Mouse (Mus musculus): Measurements from ENCODE around the gene Emilin1. TPM values are rescaled to one million over a fixed set of nuclear protein-coding genes. Genes with fewer than 3 reads are reported as not detected.

Emilin1 gene
- polyA plus RNA-seq, 1 experiment from 2014 or later: 366 TPM

- ATAC-seq (ENCODE audit: low FRiP score, low TSS enrichment): peak; percentile 32
- 2% methylated on average over 33 of the region's 42 CpGs for WGBS
- Histone ChIP-seq H3K36me3 (ENCODE audit: insufficient read depth, low read length) (peaks cover 31% of the 10 kb centered on the region), H3K4me1 (ENCODE audit: insufficient read depth, low read length) (peaks cover 24% of the 10 kb centered on the region), H3K9me3 (ENCODE audit: low read length) (no peaks in the 10 kb centered on the region), H3K27ac (ENCODE audit: low read length) (peak overlapping the region; percentile 99), H3K4me3 (ENCODE audit: low read length) (peak overlapping the region; percentile 78), H3K9ac (replicated peaks; ENCODE audit: low read length) (peak overlapping the region; percentile 90), H3K4me2 (replicated peaks; ENCODE audit: low read depth, low read length) (peak overlapping the region; percentile 82), H3K27me3 (ENCODE audit: insufficient read depth, low read length) (no peaks in the 10 kb centered on the region)
Observed at GRCm38 (mm10) chr5:30889088-30889754, 24.0 kb upstream of the Emilin1 start.

DNA sequence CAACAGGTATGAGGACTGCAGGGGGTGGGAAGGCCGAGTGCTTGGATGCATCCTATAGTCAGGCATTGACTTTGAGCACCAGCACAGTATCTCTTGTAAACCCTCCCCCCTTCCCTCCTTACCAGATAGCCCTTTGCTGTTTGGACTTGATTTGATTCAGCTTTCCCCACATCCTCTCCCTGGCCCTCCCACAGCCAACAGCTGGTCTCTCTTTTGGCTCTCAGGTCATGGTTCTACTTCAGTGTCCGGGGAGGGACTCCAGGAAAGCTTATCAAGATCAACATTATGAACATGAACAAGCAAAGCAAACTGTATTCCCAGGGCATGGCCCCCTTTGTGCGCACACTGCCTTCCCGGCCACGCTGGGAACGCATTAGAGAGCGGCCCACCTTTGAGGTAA is 22.8 kb upstream of the Emilin1 start:
- Histone ChIP-seq H3K9me3 (ENCODE audit: low read length) (no peaks in the 10 kb centered on the region), H3K27ac (ENCODE audit: low read length) (peak overlapping the region; percentile 99), H3K36me3 (ENCODE audit: insufficient read depth, low read length) (peaks cover 43% of the 10 kb centered on the region), H3K4me3 (ENCODE audit: low read length) (peak overlapping the region; percentile 78), H3K4me1 (ENCODE audit: insufficient read depth, low read length) (peaks cover 24% of the 10 kb centered on the region), H3K4me2 (replicated peaks; ENCODE audit: low read depth, low read length) (peak overlapping the region; percentile 82), H3K9ac (replicated peaks; ENCODE audit: low read length) (peak overlapping the region; percentile 90), H3K27me3 (ENCODE audit: insufficient read depth, low read length) (no peaks in the 10 kb centered on the region)
- WGBS: 55% methylated on average over 7 of the region's 7 CpGs
- no peak for ATAC-seq (ENCODE audit: low FRiP score, low TSS enrichment)

GRCm38 (mm10) chr5:30901860-30902259 is 11.3 kb upstream of the Emilin1 start:
- Histone ChIP-seq H3K4me1 (ENCODE audit: insufficient read depth, low read length) (peaks cover 20% of the 10 kb centered on the region), H3K9me3 (ENCODE audit: low read length) (no peaks in the 10 kb centered on the region), H3K4me3 (ENCODE audit: low read length) (no peak overlapping the region), H3K27me3 (ENCODE audit: insufficient read depth, low read length) (no peaks in the 10 kb centered on the region), H3K36me3 (ENCODE audit: insufficient read depth, low read length) (peaks cover 48% of the 10 kb centered on the region), H3K27ac (ENCODE audit: low read length) (no peak overlapping the region), H3K9ac (replicated peaks; ENCODE audit: low read length) (no peak overlapping the region), H3K4me2 (replicated peaks; ENCODE audit: low read depth, low read length) (no peak overlapping the region)
- WGBS: 84% methylated on average over 5 of the region's 5 CpGs
- no peak for ATAC-seq (ENCODE audit: low FRiP score, low TSS enrichment)

DNA sequence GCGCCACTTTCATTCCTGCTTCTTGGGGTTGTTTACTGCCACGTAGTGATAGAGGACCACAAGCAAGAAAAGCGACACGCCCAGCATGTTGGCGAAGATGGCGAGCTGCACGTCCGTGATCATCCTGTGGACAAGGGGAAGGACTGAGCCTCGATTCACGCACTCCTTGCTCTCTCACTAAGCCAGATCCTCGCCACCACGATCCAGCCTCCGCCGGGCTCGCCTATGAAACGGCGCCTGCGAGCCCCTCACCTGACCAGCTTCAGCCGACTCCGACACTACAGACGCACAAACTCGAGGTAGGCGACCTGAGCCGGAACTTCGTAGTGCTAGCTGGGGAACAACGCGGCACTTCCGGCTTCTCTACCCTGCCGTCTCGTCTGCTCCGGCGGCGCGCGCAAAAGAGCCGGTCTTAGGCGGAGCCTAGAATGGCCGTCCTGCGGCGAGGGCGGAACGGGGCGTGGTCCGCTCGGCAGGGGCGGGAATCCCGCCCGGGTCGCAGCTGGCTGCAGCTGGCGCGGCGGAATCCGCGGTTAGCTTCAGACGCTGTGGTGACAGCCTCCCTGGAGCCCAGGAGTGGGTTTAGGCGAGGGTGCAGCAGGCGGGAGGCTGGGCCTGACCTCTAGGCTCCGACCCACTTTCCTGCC is 5.7 kb upstream of the Emilin1 start, which contains the start of gene Ost4:
Ost4 (minus strand) TSS at position 376 of the 647 bp plus-strand sequence.
- peak; percentile 90 for ATAC-seq (ENCODE audit: low FRiP score, low TSS enrichment)
- Histone ChIP-seq H3K36me3 (ENCODE audit: insufficient read depth, low read length) (peaks cover 26% of the 10 kb centered on the region), H3K4me1 (ENCODE audit: insufficient read depth, low read length) (peaks cover 61% of the 10 kb centered on the region), H3K27ac (ENCODE audit: low read length) (peak within 1 kb of the TSS; percentile 98), H3K4me3 (ENCODE audit: low read length) (peak within 1 kb of the TSS; percentile 84), H3K9ac (replicated peaks; ENCODE audit: low read length) (peak within 1 kb of the TSS; percentile 85), H3K9me3 (ENCODE audit: low read length) (no peaks in the 10 kb centered on the region), H3K4me2 (replicated peaks; ENCODE audit: low read depth, low read length) (peak within 1 kb of the TSS; percentile 97), H3K27me3 (ENCODE audit: insufficient read depth, low read length) (no peaks in the 10 kb centered on the region)
- under 1% methylated on average over 58 of the region's 58 CpGs for WGBS

GRCm38 (mm10) chr5:30908426-30909299 is 4.5 kb upstream of the Emilin1 start:
- H3K4me1 ChIP-seq (ENCODE audit: insufficient read depth, low read length): peaks cover 72% of the 10 kb centered on the region
- H3K36me3 ChIP-seq (ENCODE audit: insufficient read depth, low read length): peaks cover 20% of the 10 kb centered on the region
- peak overlapping the region; percentile 98 for H3K27ac ChIP-seq (ENCODE audit: low read length)
- H3K9ac ChIP-seq (replicated peaks; ENCODE audit: low read length): peak overlapping the region; percentile 84
- ATAC-seq (ENCODE audit: low FRiP score, low TSS enrichment): peak; percentile 66
- WGBS: 25% methylated on average over 13 of the region's 13 CpGs
- H3K9me3 ChIP-seq (ENCODE audit: low read length): no peaks in the 10 kb centered on the region
- H3K4me3 ChIP-seq (ENCODE audit: low read length): peak overlapping the region; percentile 84
- H3K27me3 ChIP-seq (ENCODE audit: insufficient read depth, low read length): no peaks in the 10 kb centered on the region
- peak overlapping the region; percentile 97 for H3K4me2 ChIP-seq (replicated peaks; ENCODE audit: low read depth, low read length)

DNA sequence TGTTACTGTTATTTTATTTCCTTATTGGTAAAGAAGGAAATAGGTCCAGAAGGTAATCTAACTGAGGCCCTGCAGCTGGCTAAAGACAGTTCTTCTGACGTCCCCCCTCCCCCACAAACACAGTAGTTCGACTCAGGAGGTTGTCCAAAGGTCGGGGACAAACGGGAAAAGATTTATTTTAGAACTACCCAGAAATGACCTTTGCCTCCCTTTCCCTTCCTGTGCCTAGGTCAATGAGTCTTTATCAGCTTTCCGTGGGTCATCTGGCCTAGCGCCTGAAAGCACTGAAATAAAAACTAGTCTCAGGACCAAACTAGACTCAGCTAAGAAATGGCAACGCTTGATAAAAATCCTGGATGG is 3.9 kb upstream of the Emilin1 start:
- peak overlapping the region; percentile 84 for H3K9ac ChIP-seq (replicated peaks; ENCODE audit: low read length)

DNA sequence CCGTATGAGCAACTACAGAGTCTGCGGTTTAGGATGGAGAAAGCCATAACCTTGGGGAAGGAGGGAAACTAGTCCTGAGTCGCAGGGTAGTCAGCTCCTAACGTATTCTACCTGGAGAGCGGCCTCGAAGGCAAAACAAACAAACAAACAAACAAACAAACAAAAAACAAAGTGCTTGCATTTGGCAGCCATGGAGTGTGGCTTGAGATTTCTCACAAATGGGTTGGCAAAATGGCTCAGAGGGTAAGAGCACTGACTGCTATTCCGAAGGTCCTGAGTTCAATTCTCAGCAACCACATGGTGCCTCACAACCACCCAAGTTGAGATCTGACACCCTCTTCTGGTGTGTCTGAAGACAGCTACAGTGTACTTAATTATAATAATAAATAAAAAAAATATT is 3.3 kb upstream of the Emilin1 start:
- no peak overlapping the region for H3K4me2 ChIP-seq (replicated peaks; ENCODE audit: low read depth, low read length)
- H3K4me1 ChIP-seq (ENCODE audit: insufficient read depth, low read length): peaks cover 72% of the 10 kb centered on the region

More for the DNA sequence above, 3.9 kb upstream of the Emilin1 start:
- H3K4me3 ChIP-seq (ENCODE audit: low read length): no peak overlapping the region
- peaks cover 72% of the 10 kb centered on the region for H3K4me1 ChIP-seq (ENCODE audit: insufficient read depth, low read length)
- no peaks in the 10 kb centered on the region for H3K27me3 ChIP-seq (ENCODE audit: insufficient read depth, low read length)
- ATAC-seq (ENCODE audit: low FRiP score, low TSS enrichment): no peak
- WGBS: 13% methylated on average over 7 of the region's 7 CpGs
- no peaks in the 10 kb centered on the region for H3K9me3 ChIP-seq (ENCODE audit: low read length)
- peaks cover 15% of the 10 kb centered on the region for H3K36me3 ChIP-seq (ENCODE audit: insufficient read depth, low read length)
- peak overlapping the region; percentile 97 for H3K4me2 ChIP-seq (replicated peaks; ENCODE audit: low read depth, low read length)
- peak overlapping the region; percentile 98 for H3K27ac ChIP-seq (ENCODE audit: low read length)

GRCm38 (mm10) chr5:30910481-30910880 is 2.7 kb upstream of the Emilin1 start:
- Histone ChIP-seq H3K4me2 (replicated peaks; ENCODE audit: low read depth, low read length) (no peak overlapping the region), H3K4me1 (ENCODE audit: insufficient read depth, low read length) (peaks cover 73% of the 10 kb centered on the region), H3K4me3 (ENCODE audit: low read length) (no peak overlapping the region), H3K36me3 (ENCODE audit: insufficient read depth, low read length) (peaks cover 5% of the 10 kb centered on the region; the same call in 1 of the 2 replicates), H3K27ac (ENCODE audit: low read length) (peak overlapping the region; percentile 74; the same call in 1 of the 2 replicates), H3K9me3 (ENCODE audit: low read length) (no peaks in the 10 kb centered on the region), H3K9ac (replicated peaks; ENCODE audit: low read length) (no peak overlapping the region), H3K27me3 (ENCODE audit: insufficient read depth, low read length) (no peaks in the 10 kb centered on the region)
- no peak for ATAC-seq (ENCODE audit: low FRiP score, low TSS enrichment)

More for the DNA sequence above, 3.3 kb upstream of the Emilin1 start:
- Histone ChIP-seq H3K27me3 (ENCODE audit: insufficient read depth, low read length) (no peaks in the 10 kb centered on the region), H3K9me3 (ENCODE audit: low read length) (no peaks in the 10 kb centered on the region), H3K27ac (ENCODE audit: low read length) (peak overlapping the region; percentile 98), H3K36me3 (ENCODE audit: insufficient read depth, low read length) (peaks cover 11% of the 10 kb centered on the region), H3K9ac (replicated peaks; ENCODE audit: low read length) (no peak overlapping the region), H3K4me3 (ENCODE audit: low read length) (no peak overlapping the region)
- ATAC-seq (ENCODE audit: low FRiP score, low TSS enrichment): no peak
- 82% methylated on average over 7 of the region's 7 CpGs for WGBS

GRCm38 (mm10) chr5:30912156-30912555 is 1.0 kb upstream of the Emilin1 start:
- no peaks in the 10 kb centered on the region for H3K9me3 ChIP-seq (ENCODE audit: low read length)
- 64% methylated on average over 5 of the region's 5 CpGs for WGBS
- no peak overlapping the region for H3K4me2 ChIP-seq (replicated peaks; ENCODE audit: low read depth, low read length)
- H3K36me3 ChIP-seq (ENCODE audit: insufficient read depth, low read length): peaks cover 3% of the 10 kb centered on the region; the same call in 1 of the 2 replicates
- ATAC-seq (ENCODE audit: low FRiP score, low TSS enrichment): no peak
- H3K4me1 ChIP-seq (ENCODE audit: insufficient read depth, low read length): peaks cover 67% of the 10 kb centered on the region
- peak overlapping the region; percentile 29; the same call in 1 of the 2 replicates for H3K9ac ChIP-seq (replicated peaks; ENCODE audit: low read length)
- H3K27ac ChIP-seq (ENCODE audit: low read length): peak overlapping the region; percentile 90
- H3K4me3 ChIP-seq (ENCODE audit: low read length): no peak overlapping the region
- H3K27me3 ChIP-seq (ENCODE audit: insufficient read depth, low read length): no peaks in the 10 kb centered on the region

Measured in kidney, embryonic 16.5 days (tissue).